Mouse (Mus musculus) ES-E14 (cell line): ENCODE measurements around the gene Mfsd4b2. TPM values are rescaled to one million over a fixed set of nuclear protein-coding genes. Genes with fewer than 3 reads are reported as not detected.

Experiments
- DNase-seq: peaks from one replicate; pipeline ENCODE4 v3.0.0-alpha.2; 2013; ENCODE audit warnings: low read depth, low spot score
- H3K27ac ChIP-seq: 2 replicates; pipeline ENCODE4 v1.5.1; 2012; ENCODE audit warnings: low read depth, mild to moderate bottlenecking, low read length, moderate library complexity, mixed read lengths; ENCODE audit not compliant: poor library complexity, insufficient read depth, severe bottlenecking
- H3K36me3 ChIP-seq: 2 replicates; pipeline ENCODE4 v1.6.1; 2012; ENCODE audit warnings: mild to moderate bottlenecking, low read length, moderate library complexity, mixed read lengths; ENCODE audit not compliant: control insufficient read depth, poor library complexity, insufficient read depth, severe bottlenecking
- H3K4me1 ChIP-seq, 2 experiments: fragments of 150-350 bp in 1 of 2; sonication (generic) in 1 of 2; 2 replicates each; pipeline ENCODE4 v1.6.1; 2012; ENCODE audit warnings: low read length in 2 of 2, mild to moderate bottlenecking in 1 of 2, mixed read lengths in 1 of 2; ENCODE audit not compliant: control insufficient read depth in 2 of 2, insufficient read depth in 2 of 2, poor library complexity in 1 of 2
- H3K4me3 ChIP-seq, 2 experiments: fragments of 150-350 bp in 1 of 2; sonication (generic) in 1 of 2; 2 replicates each; pipeline ENCODE4 v1.5.1; 2012; ENCODE audit warnings: low read length in 2 of 2, low read depth in 1 of 2, mild to moderate bottlenecking in 1 of 2, mixed read lengths in 1 of 2; ENCODE audit not compliant: insufficient read depth in 1 of 2, poor library complexity in 1 of 2, severe bottlenecking in 1 of 2
- H3K9ac ChIP-seq: 2 replicates; pipeline ENCODE4 v1.6.1; 2012; ENCODE audit warnings: low read depth, mild to moderate bottlenecking, low read length, mixed read lengths; ENCODE audit not compliant: poor library complexity, insufficient read depth, severe bottlenecking
- H3K9me3 ChIP-seq: fragments of 150-350 bp; sonication (generic); 2 replicates; pipeline ENCODE4 v1.6.1; 2012; ENCODE audit warnings: low read depth, mild to moderate bottlenecking, low read length; ENCODE audit not compliant: control insufficient read depth, insufficient read depth
- CHD2 ChIP-seq: IDR thresholded peaks from 2 replicates; pipeline ENCODE4 v1.6.1; 2014; ENCODE audit warnings: mild to moderate bottlenecking, low read depth, low read length, inconsistent platforms
- HCFC1 ChIP-seq: IDR thresholded peaks from 2 replicates; pipeline ENCODE4 v1.6.1; 2012; ENCODE audit warnings: low read length, inconsistent platforms, borderline replicate concordance; ENCODE audit not compliant: insufficient read depth
- MAFK ChIP-seq: IDR thresholded peaks from 2 replicates; pipeline ENCODE4 v1.6.1; 2014; ENCODE audit warnings: mild to moderate bottlenecking, low read depth, low read length, inconsistent platforms; ENCODE audit not compliant: insufficient read depth
- ZC3H11A ChIP-seq: IDR thresholded peaks from 2 replicates; pipeline ENCODE4 v1.6.1; 2012; ENCODE audit warnings: low read depth, mild to moderate bottlenecking, inconsistent platforms, low read length, borderline replicate concordance
- ZNF384 ChIP-seq: IDR thresholded peaks from 2 replicates; pipeline ENCODE4 v1.6.1; 2012; ENCODE audit warnings: low read depth, low read length, inconsistent platforms
- in situ Hi-C, 2 experiments: fragments of 600-800 bp; cut with MboI; formaldehyde crosslinking; loops; one replicate each; pipeline ENCODE4 v1.15.1; 2025; ENCODE audit warnings: low sequenced_read_pairs in 2 of 2, inconsistent platforms in 1 of 2; ENCODE audit not compliant: unreplicated experiment in 2 of 2
- total RNA-seq: library from RNA; depleted of rRNA; stranded (reverse); fragments of 300-350 nt; gene quantifications from 2 replicates; pipeline ENCODE4 v1.2.3, GENCODE M21; 2012

The Mfsd4b2 gene
- total RNA-seq, 1 experiment: not detected

GRCm38 (mm10) chr10:39960441-39960822 lies 33.7 kb upstream of the Mfsd4b2 start:
- no peak for DNase-seq
- TF ChIP-seq ZC3H11A (no peak), MAFK (no peak), ZNF384 (no peak), HCFC1 (no peak), CHD2 (no peak)
- in situ Hi-C loops: no loop called here
- no peaks in the 10 kb centered on the region for H3K36me3 ChIP-seq
- H3K27ac ChIP-seq: no peak overlapping the region
- 0 out of 4 replicates have a peak overlapping the region, but pooled peaks of 1 of the 2 experiments have one; percentile 8 for H3K4me3 ChIP-seq
- no peaks in the 10 kb centered on the region for H3K4me1 ChIP-seq
- H3K9me3 ChIP-seq: no peaks in the 10 kb centered on the region
- H3K9ac ChIP-seq: no peak overlapping the region

- no peaks in the 10 kb centered on the region for H3K9me3 ChIP-seq
- peak within 1 kb of the TSS; percentile 69 for H3K9ac ChIP-seq
- peak within 1 kb of the TSS; percentile 73 for H3K4me3 ChIP-seq
- in situ Hi-C loops: loop anchor here in 1 of 2 experiments (5.0 kb wide), 1 partner anchor 252 kb away; no protein-coding TSS in a partner anchor
- no peaks in the 10 kb centered on the region for H3K4me1 ChIP-seq
- no peak for TF ChIP-seq MAFK
- TF ChIP-seq ZNF384: no peak
- TF ChIP-seq CHD2: no peak
- no peak for TF ChIP-seq HCFC1
- TF ChIP-seq ZC3H11A: no peak; the same call in 1 of the 2 replicates
- H3K27ac ChIP-seq: no peak within 1 kb of the TSS
- H3K36me3 ChIP-seq: no peaks in the 10 kb centered on the region
- peak; percentile 94 for DNase-seq
Observed at GRCm38 (mm10) chr10:39959761-39960440, 33.2 kb upstream of the Mfsd4b2 start, which contains the start of gene Mfsd4b3. TSS of gene Mfsd4b3 (minus strand) at chr10:39960153.

GRCm38 (mm10) chr10:39958266-39958665 lies 31.5 kb upstream of the Mfsd4b2 start:
- in situ Hi-C loops: loop anchor here in 1 of 2 experiments (5.0 kb wide), 1 partner anchor 254 kb away; no protein-coding TSS in a partner anchor
- no peak overlapping the region for H3K9ac ChIP-seq
- no peaks in the 10 kb centered on the region for H3K4me1 ChIP-seq
- no peak overlapping the region for H3K4me3 ChIP-seq
- DNase-seq: no peak
- no peak overlapping the region for H3K27ac ChIP-seq
- H3K36me3 ChIP-seq: no peaks in the 10 kb centered on the region
- H3K9me3 ChIP-seq: no peaks in the 10 kb centered on the region
- TF ChIP-seq MAFK: no peak
- no peak for TF ChIP-seq ZC3H11A
- TF ChIP-seq CHD2: no peak
- no peak for TF ChIP-seq ZNF384
- no peak for TF ChIP-seq HCFC1

DNA sequence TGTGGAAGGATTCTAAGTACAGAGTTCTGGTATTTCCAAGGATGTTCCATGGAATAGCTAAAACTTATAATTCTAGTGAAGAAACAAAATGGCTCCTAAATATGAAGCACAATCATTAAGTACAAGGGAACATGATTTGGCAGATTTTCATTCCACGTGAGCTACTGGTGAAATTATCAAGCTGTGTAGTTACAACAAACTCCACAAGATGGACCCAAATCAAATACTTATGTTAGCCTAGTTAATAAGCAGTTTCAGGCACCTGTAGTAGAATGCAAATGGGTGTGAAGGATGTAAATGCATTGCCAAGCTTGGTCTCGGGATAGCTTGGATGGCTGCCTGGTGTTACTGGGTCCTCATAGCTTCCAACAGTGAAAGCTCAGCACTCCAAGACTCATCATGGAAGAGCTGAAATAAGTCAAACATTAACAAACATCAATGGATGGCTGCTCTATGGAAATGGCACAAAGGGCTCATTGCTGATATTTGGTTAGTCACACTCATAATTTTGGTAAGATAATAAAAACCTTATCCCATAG lies 29.7 kb upstream of the Mfsd4b2 start:
- Histone ChIP-seq H3K9me3 (no peaks in the 10 kb centered on the region), H3K4me1 (no peaks in the 10 kb centered on the region), H3K27ac (no peak overlapping the region), H3K36me3 (no peaks in the 10 kb centered on the region), H3K4me3 (no peak overlapping the region), H3K9ac (no peak overlapping the region)
- DNase-seq: no peak
- in situ Hi-C loops: loop anchor here in 1 of 2 experiments (5.0 kb wide), 1 partner anchor 256 kb away; no protein-coding TSS in a partner anchor
- TF ChIP-seq CHD2: no peak
- no peak for TF ChIP-seq MAFK
- TF ChIP-seq ZNF384: no peak
- TF ChIP-seq HCFC1: no peak
- no peak for TF ChIP-seq ZC3H11A
